Mouse (Mus musculus) embryo, embryonic 11 days (tissue): ENCODE measurements around the gene Sema6c.
"Not testable (repeated sequence)": the region's sequence is repeated elsewhere in the genome, so short reads cannot be mapped to it uniquely, and the experiment has no call there.

Experiments
- DNase-seq: peaks from one replicate; pipeline ENCODE4 v3.0.0-alpha.2; 2015

The Sema6c gene

DNA sequence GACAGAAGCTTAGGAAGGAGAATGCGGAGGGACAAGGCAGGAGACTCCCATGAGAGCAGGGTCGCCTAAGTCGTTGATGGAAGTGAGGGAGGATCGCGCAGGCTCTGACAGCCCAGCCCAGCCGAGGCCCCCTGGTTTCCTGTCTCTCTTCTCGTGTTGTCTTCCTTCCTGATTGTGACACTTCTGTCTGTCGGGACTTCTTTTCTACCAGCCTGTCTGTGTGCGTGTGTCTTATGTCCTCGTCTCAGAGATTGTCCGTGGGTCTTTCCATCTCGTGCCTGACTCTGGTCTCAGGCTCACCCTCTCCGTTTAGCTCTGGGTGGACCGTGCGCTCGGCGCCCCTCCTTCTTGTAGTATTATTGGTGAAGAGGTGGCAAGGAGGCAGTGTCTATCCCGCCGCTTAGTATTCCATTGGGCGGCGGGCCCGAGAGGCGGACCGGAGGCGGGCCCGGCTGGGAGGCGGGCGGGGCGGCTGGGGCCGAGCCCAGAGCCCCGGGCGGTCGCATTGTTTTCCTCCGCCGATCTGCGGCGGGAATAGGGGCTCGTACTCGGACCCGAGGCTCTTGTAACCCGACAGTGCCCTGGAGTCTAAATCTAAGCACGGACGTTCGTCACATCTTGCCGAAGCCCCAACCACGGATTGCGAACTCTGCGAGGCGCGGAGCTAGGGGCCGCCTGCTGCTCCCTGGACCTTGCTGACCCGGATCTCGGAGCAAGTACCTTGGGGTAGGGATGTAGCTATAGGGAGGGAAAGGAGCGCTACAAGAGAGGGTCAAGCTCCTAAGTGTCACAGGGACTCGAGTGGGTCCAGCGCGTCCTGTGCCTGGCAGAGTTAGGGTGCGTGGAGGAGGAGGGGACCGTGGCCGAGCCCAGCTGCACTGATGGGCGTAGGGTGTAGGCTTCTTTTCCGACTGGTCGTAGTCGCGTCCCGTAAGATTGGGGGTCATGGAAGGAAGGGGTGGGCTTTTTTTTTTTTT, at the start of gene Sema6c:
TSS of gene Sema6c (plus strand) at position 471 of the 977 bp plus-strand sequence.
- peak; percentile 95 for DNase-seq

DNA sequence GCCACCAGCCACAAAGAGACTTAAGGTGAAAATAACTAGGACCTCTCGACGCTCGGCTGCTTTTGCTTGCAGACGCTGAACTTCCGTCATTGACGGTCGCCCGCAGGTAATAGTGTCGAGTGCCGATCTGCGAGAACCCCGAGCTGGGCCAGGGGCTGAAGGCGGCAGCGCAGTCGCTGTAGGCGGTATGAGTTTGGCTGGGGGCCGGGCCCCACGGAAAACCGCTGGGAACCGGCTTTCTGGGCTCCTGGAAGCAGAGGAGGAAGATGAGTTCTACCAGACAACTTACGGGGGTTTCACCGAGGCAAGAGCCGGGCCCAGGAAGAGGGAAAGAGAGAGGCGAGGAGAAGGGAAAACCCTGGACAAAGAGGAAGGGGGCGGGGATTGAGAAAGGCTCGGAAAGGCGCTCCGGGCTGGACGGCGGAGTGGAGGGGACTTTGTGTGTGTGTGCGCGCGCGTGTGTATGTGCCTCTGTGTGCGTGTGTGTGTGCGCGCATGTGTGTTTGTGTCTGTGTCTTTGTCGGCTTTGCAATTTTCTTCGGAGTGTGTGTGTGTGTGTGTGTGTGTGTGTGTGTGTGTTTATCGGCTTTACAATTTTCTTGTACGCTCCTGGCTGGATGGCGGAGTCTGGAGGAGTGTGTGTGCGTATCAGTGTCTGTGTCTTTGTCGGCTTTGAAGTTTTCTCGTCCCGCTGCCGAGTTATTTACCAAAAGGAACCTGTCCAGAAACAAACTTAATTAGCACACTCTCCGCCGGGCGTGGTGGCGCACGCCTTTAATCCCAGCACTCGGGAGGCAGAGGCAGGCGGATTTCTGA, 49.1 kb upstream of the Sema6c start, which contains the start of gene Vps72:
TSS of gene Vps72 (plus strand) at position 112 of the 816 bp plus-strand sequence.
- peak; percentile 96 for DNase-seq

DNA sequence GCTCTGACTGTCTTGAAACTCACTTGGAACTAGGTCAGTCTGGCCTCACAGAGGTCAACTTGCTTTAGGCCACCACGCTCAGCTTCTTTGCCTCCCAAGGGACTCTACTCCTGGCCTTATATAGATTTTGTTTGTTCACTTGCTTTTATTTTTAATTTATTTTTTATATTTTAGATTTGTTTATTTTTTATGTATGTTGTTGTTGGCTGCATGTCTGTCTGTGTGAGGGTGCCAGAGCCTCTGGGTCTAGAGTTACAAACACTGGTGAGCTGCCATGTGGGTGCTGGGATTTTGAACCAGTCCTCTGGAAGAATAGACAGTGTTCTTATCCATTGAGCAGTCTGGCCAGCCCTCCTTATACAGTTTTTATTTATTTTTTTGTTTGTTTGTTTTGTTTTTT, 47.5 kb upstream of the Sema6c start:
- DNase-seq, result no peak

DNA sequence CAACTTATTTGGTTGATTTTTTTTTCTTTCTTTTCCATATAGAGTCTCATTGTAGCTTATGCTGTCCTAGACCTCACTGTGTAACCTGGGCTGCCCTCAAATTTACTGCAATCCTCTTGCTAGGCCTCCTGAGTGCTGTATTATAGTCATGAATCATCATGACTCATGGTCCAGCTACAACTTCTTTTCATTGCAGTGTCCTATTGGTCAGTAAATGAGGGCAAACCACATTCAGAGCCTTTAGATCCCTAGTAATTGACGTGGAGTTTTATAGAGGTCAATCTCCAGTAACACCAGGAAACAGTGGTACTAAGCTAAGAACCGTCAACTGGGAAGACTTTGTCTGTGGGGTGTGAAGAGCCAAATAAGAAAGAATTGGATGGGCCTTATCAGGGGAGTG, 42.5 kb upstream of the Sema6c start:
- no peak for DNase-seq

DNA sequence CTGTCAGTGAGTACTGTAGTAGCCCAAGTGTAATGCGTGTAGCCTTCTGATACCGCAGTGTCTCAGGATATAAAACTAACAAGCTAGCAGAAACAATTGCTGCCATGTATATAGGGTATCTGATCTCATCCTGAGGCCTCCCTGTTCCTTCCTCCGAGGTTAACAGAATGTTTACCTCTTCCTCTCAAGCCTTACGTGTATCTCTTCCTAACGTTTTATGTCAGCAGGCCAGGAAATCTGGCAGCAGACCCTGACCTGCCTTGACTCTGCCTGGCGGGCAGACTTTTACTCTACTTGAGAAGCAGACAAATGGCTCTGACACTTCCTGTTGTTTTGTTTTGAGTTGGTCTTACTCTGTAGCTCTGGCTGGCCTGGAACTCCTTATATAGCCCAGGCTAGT, 38.7 kb upstream of the Sema6c start:
- no peak for DNase-seq

DNA sequence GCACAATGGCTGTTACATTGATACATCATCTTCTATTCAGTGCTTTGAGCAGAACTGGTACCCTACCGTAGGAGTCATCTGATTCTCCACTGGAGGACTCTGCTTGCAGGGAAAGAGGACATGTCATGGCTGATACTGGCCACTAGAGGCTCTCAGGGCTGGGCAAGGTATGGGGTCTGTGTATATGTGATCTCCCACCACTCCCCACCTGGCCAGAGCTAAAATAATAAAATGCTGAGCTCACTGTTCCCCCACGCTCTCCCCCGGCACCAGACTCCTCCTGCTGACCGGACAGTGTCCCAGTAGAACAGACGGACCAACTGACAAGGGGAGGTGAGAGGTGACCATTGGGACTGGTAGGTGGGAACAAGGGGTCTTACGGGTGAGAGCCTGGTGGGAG, 36.0 kb upstream of the Sema6c start, which contains the start of gene Tmod4:
TSS of gene Tmod4 (plus strand) at position 231 of the 400 bp plus-strand sequence.
- DNase-seq, result peak; percentile 42

DNA sequence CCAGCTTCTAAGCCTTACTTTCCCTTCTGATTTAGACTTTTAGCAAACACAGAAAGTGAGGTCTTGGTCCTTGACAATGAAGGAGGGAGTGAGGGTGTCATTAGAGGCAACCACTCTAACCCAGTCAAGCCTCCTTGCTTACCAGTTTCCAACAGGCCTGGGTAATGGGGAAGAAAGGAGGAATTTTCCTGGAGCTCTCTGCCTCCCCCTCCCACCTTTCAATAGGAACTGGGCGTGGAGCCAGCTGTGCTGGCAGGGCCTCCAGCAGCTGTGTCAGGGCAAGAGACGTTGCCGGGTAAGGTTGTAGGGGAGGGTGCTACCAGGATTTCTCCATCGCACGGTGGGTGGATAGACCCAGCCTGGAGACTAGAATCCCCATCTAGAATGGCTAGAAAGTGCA, 35.3 kb upstream of the Sema6c start:
- no peak for DNase-seq

DNA sequence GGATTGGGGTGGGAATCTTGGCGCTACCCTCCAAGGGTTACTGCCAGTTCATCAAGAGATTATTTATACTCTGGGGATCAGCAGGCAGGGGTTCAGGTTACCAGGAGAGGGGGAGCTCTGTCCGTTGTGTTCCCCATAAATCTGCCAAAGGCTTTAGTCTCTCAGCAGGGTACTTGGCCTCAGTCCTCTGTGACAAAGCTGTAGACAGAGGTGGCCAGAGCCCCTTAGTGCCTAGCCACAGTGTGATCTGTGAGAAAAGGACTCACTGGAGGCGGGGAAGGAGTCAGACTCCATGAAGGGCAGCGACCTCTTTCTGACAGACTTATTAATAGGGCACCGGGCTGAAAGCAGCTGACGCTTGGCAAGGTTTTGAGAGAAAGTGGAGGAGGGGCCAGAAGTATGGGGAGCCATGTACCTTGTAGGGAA, 31.0 kb upstream of the Sema6c start:
- DNase-seq, result peak; percentile 36

DNA sequence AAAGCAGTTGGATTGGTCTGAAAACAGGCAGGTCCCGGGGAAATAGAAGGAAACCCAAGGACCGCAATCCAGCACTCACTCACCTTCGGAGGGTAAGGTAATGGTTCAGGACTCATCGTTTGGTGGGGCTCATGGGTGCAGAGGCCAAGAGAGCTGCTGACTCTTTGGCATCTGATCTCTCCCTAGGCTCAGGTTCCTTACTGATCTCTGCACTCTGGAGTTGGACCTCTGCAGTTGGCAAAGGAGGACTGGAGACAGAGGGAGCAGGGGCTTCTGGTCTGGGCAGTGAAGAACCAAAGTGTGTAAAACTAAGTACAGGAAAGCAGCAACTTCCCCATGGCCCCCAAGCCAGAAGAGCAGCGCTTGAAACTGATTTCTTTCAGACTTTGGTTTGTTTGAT, 30.2 kb upstream of the Sema6c start:
- DNase-seq, result no peak

DNA sequence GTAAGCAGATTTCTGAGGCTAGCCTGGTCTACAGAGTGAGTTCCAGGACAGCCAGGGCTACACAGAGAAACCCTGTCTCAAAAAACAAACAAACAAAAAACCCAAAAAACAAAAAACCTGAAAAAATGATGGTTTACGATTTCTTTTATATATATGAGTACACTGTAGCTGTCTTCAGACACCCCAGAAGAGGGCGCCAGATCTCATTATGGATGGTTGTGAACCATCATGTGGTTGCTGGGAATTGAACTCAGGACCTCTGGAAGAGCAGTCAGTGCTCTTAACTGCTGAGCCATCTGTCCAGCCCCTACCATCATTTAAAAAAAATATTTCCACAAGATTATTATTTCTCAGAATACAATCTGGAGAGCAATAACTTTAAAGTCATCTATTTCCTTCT, 27.9 kb upstream of the Sema6c start:
- not testable (repeated sequence) for DNase-seq

DNA sequence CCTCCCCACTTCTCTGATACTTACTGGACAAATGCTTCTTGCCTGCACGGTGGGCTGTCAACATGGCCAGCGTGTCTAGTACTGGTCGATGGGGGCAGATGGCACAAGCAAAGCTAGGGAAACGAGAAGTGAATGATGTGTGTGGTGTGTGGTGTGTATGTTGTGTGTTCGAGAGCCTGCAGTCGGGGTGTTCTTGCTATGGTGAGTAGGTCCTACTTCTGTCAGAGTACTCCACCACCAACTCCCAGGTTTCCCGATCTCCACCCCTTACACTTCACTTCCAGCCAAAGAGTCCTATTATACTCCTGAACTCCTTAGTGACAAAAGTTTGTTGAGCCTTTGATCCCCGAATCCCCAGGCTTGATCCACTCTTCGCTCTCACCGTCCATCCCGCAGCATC, 27.1 kb upstream of the Sema6c start:
- DNase-seq, result no peak

DNA sequence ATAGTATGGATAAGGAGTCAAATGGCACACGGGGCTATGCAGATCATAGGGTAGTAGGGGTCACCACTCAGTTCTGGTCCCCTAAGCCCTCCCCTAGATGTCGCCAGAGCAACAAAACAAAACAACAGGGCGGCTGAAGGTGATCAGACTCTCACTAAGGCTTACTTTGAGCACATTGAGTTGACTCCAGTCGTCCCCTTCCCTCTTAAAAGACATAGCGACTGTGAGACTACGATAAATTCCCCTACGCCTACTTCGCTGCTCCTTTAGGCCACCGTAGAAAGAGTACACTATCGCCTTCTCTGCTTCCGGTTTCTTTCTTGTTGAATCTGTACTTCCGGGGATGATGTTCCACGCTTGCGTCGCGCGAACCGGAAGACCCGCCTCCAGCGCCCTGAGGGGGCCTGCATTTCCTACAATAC, 26.6 kb upstream of the Sema6c start, which contains the start of the genes Scnm1 and Lysmd1:
TSS of gene Scnm1 (minus strand) at position 332 of the 422 bp plus-strand sequence.
TSS of gene Lysmd1 (plus strand) at position 409 of the 422 bp plus-strand sequence.
- DNase-seq, result peak; percentile 97

DNA sequence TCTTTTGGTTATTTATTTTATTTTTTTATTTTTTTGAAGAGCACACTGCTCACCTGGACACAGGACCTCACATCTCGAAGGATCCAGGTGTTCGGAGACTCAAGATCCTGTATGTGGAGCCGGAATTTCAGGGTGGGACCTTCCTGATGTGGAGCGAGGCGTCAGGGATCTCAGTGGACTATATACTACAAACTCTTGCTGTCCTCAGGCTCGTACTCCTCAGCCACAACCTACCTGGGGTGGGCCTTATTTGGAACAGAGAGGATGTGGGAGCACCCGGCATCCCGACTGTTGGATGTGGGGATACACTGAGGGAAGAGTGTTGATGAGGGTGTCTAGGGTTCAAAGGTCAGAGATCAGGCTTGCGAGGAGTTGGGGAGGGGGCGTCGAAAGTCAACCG, 26.1 kb upstream of the Sema6c start:
- DNase-seq, result not testable (repeated sequence)

DNA sequence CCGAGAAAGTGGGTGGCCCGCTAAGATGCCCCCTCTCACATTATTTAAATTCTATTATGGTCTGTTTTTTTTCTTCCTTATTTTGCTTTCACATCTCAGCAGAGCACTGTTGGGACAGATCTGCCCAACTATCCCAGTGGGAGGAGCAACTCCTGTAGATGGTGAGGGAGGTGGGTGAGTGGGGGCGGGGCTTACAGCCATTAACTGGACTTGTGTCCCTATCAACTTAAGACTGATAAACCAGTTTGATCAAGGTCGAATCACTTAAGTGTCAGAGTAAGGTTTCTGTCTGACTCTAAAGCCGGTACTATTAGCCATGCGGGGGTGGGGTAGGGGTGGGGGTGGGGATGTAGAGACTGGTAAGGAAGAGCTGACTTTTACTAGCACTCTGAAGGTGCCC, 25.2 kb upstream of the Sema6c start:
- peak; percentile 32 for DNase-seq

DNA sequence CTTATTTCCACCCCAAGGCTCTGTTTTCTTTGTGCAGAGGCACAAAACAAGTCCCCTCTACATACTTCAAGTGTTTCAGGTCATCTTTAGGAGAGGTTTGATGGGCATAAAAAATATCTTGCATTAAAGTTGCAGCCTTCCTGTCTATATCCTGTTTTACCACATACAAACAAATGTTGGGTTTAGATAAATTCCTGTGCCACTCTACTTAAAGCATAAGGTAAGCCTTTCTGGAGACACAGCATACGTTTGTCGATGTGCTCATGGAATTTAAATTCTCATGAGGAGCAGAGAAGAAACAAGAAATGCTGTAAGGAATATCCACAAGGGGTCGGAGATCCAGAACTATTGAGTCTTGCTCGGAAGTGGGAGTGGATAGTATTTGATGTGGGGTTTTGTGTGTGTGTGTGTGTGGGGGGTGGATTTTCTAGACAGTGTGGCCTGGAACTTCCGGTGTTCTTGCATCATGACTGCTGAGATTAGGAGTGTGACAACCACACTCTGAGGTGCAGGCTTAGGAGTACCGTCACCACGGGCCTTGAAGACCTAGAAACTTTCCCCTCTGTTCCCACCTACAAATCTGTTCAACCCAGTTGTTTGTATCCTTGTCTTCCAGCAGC, 24.7 kb upstream of the Sema6c start:
- DNase-seq, result no peak

DNA sequence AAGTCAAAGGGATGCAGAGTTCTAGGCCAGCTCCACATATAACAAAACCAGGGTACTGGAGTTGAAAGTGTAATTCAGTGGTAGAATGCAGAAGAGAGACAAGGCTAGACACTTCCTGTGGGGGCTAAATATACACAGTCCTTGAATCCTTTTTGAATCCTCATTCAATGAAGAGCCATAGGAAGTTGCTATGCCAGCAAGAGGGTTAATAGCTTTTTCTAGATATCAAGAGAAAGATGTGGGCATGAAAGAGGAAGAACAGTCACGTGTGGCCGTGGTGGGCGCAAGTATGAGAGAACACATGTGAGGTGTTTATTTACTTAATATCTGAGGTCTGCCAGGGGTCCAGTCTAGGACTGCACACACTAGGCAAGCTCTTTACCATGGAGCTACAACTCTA, 23.9 kb upstream of the Sema6c start:
- no peak for DNase-seq

DNA sequence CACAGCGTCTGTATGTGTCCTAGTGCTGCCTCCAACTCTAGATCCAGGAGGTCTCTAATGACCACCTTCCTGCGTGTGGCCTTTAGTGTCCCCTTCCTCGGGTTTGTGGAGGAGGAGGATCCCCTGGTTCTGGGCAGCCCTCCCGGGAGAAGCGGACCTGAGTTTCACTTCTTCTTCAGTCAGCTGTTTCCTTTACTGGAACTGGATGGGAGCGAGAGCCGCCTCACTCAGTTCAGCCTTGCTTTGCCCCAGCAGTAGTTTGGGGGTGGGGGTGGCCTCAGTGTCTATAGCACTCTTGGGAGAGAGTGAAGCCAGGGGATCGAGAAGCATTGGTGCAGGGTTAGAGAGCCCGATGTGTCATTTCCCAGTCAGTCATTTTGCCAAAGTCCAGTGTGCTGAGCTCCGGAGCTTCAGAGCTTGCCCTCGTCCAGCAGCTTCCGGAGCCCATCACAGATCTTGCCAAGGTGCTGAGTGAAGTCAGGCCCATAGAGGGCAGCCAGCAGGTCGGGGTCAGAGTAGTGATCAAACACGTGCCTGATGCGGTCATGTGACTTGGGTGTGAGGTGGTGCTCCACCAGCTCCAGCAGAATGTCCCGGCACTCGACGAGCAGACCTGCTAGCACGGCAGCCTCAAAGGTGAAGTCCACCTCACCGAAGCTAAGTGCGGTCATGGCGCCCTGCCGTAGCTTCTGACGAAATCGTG, 20.5 kb upstream of the Sema6c start:
- no peak for DNase-seq

DNA sequence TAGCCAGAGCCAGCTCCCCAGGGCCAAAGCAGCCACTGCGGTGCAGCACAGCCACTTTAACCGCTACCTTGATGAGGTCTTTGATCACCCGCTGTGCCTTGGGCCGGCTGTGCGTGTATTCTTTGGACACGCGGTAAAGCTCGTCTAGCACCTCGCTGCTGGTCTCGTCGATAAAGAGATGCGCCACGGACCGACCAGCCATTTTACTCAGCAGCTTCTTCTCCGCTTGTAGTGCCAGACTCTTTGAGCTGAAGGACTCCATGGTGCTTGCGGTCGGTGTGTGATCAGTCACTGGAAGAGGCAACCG, 20.0 kb upstream of the Sema6c start:
- DNase-seq, result no peak

DNA sequence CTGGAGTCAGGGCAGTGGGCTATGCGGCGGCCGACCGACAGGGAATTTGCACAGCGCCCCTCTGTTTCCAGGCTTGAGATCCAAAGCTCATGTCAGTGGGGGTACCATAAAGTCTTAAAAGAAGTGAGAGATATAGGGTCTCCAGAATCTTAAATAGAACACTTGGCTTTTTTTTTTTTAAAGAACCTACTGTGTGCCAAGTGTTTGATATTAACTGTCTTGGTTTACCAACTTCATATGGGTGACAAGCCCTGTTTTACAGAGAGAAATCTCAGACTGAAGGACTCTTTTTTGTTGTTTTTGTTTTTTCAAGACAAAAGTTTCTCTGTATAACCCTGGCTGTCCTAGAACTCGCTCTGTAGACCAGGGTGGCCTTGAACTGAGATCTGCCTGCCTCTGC, 19.5 kb upstream of the Sema6c start:
- DNase-seq, result no peak

DNA sequence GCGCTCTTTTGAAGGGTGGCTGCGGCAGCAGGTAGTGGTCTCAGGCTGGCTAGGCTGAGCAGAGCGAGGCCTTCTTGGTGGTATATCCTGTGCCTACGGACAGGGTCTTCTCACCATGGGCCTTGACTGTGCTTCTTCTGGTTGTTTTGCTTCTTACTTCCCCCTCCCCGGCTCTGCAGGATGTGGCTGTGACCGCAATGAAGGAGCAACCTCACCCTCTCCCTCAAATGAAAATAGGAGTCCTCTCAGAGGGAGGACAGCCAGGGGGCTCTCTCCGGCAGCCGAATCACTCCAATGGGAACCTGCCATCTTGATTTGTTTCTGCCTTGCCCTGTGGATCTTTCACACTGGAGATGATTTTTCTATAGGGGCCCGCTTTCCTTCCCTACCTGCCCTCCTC, 18.8 kb upstream of the Sema6c start:
- DNase-seq, result no peak

DNA sequence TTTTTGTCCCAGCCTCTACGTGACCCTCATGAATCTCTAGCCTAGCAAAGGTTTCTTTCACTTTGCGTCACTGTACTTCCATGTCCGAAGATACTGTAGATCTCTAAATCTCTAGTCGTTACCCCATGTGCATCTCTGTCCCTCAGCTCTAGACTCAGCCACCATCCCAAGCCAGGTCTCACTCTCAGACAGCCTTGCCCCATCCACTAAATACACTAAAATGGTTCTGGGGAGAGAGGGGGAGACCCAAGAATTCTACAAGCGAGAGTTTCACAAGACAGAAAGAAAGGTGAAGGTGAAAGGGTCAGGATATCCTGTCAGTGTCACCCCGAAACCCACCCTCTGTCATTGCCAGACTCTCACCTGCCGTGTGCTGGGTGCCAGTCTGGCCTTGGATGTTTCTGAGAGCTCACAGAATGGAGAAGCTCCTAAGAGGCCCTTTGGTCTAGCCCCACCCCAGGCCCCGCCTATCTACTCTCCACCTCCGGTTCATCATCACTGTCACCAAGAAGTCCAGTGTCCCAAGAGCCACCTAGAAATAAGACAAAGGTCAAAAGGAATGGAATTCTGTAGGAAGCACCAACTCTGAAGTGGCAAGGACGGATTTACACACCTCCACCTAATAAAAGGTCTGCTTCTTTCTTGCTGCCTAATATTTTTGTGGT, 18.2 kb upstream of the Sema6c start, which contains the start of gene Tnfaip8l2:
TSS of gene Tnfaip8l2 (minus strand) at position 409 of the 665 bp plus-strand sequence.
- DNase-seq, result no peak

DNA sequence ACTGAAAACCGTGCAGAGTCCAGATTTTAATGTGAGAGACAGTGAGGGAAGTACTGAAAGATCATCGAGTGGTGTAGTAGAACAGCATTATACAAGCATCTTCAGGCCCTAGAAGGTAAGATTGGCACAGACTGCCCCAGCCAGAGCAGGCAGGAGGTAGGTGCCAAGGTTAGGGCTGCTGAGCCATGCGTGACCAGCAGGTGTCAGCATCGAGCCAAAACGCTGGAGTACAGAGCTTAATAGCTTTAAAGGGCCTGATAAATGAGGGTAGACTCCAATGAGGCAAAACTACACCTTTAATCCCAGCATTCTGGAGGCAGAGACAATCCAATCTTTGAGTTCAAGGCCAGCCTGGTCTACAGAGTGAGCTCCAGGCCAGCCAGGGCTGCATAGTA, 17.6 kb upstream of the Sema6c start:
- DNase-seq, result peak; percentile 80
